Mouse (Mus musculus): ENCODE measurements around the gene Cdk12. TPM values are rescaled to one million over a fixed set of nuclear protein-coding genes. Genes with fewer than 3 reads are reported as not detected.
A peak's percentile ranks its signal among the peaks of the same experiment; 100 is the strongest.

Cdk12 gene
- total RNA-seq, 2 experiments from 2014 or later = 34.2 to 34.8 TPM

DNA sequence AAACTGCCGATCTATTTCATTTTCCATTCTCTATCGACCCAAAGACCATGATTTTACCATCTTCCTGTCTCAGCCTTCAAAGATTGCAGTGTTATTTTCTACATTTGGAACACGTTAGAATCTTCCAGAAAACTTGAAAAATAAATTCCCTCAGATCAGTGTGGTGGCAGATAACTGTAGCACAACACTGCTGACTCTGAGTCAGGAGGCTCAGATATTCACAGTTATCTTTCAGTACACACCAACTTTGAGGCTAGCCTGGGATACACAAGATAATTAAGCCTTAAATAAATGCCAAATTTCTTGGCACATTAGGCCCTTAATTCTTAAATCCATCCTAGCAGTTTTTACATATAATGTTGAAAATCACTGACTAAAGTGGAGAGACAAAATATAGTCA, 41.6 kb downstream of the Cdk12 start:
- intact Hi-C loops (cut with DNase I) = no loop called here
- DNase-seq (ENCODE audit: low spot score in 2 of 2) = no peak

DNA sequence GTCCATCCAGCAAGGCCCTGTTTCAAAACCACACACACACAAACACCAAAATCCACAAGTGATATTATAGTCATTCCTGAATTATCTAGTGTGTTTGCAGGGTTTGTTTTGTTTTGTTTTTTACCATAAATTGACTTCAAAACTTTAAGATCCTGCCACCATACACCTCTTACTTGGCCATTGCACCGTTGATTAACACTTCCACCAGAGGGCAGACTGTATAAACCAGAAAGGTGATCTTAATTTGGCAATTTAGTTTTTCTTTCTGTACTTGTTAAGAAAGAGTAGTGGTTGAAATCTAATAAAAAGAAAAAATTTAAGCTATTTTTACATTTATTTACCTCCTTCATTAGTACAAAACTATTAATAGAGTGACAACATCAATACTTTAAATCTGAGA, 44.5 kb downstream of the Cdk12 start:
- intact Hi-C loops (cut with DNase I) = loop anchor here (5.0 kb wide), 1 partner anchor 35 kb away; no protein-coding TSS in a partner anchor
- DNase-seq (ENCODE audit: low spot score in 2 of 2) = no peak

DNA sequence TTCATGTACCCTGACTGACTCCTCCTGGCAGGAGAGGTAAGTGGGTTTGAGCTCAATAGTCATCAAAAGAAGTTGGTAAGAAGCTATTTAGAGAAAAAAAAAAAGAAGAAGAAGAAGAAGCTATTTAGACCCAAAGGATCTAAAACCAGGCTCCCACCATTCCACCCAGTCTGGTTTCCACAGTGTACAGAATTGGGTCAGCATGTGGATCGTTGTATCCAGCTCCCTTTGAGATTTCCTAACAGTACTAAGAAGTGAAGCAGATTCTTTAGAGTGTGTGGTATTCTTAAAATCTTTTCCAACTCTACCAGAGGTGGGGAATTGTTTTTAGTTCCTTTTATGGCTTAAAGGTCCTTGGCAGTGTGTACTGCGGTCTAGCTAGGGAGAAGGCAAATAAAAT, 50.9 kb downstream of the Cdk12 start:
- intact Hi-C loops (cut with DNase I) = no loop called here
- DNase-seq (ENCODE audit: low spot score in 2 of 2) = no peak

DNA sequence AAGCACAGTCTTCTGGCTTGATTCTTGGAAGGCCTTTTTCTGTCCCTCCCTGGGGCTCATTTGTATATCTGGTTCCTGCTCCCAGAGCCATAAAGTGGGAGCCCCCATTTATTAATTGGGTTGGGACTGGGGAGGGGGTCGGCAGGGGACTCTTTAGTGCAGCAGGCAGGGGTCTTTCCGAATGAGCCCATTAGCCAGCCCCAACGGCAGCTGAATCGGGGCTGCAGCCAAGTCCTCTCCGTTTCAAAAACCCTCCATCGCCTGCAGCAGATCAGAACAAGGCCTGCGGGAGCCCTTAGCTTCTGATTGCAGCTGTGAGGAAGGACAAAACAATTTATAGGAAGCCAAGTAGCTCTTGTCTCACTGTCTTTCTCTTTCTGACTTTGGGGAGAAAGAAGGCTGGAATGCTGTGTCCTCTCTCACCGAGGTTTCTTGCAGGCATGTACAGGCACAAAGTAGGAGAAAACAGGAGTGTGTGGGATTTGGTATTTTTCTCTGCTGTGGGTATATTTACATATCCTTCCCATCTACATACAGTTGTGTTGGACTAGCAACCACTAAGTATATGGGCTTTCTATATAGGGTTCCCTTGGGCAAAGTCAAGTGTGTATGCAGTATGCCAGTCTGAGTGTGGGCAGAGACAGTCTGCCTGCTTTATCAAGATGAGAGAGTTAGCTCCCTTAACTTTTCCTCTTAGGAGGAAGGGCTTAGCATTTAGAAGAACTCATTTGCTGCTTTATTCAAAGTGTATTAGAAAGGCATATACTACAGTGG, 58.0 kb downstream of the Cdk12 start:
- DNase-seq (ENCODE audit: low spot score in 2 of 2) = peak in 1 of 2 experiments; percentile 35
- intact Hi-C loops (cut with DNase I) = loop anchor here (10.0 kb wide), 1 partner anchor 194 kb away; no protein-coding TSS in a partner anchor

DNA sequence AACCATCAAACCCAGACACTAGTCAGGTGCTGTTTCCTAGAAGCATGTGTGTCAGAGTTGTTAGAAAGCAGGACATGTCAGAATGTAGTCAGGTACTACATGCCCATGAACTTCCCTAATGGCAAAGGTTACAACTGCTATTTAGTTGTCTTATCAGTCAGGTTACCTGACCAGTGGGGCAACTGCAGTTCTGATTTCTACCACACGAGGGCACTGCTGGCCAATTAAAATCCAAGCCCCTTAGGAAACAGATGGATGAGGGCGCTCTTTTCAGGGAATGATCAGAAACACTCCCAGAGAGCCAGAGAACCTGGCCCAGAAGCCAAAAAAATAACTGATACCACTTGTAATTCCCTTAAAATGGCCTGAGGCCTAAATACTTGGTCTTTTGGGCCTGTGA, 62.2 kb downstream of the Cdk12 start:
- intact Hi-C loops (cut with DNase I) = loop anchor here (1.0 to 10.0 kb wide), 4 partner anchors 32 to 190 kb away; no protein-coding TSS in a partner anchor
- DNase-seq (ENCODE audit: low spot score in 2 of 2) = peak; percentile 88 to 90

DNA sequence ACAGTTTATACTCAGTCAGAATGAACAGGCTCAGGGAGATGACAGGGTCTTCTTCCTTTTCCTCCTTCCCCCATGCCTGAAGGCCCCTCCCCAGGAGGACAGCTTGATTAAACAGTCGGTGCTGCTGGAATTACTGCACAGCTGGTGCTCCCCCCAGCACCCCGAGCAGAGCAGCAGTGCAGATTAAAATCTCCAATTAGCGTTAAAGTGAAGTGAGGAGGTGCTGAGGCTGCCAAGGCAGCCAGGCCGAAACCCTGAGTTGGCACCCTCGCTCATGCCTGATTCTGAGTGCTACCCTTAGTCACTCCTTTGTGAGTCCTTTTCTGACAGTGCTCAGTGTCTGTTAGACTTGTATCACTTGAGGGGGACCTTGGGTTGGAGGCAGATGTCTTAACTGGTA, 63.0 kb downstream of the Cdk12 start:
- intact Hi-C loops (cut with DNase I) = loop anchor here (1.0 to 10.0 kb wide), 4 partner anchors 31 to 189 kb away; no protein-coding TSS in a partner anchor
- DNase-seq (ENCODE audit: low spot score in 2 of 2) = no peak

DNA sequence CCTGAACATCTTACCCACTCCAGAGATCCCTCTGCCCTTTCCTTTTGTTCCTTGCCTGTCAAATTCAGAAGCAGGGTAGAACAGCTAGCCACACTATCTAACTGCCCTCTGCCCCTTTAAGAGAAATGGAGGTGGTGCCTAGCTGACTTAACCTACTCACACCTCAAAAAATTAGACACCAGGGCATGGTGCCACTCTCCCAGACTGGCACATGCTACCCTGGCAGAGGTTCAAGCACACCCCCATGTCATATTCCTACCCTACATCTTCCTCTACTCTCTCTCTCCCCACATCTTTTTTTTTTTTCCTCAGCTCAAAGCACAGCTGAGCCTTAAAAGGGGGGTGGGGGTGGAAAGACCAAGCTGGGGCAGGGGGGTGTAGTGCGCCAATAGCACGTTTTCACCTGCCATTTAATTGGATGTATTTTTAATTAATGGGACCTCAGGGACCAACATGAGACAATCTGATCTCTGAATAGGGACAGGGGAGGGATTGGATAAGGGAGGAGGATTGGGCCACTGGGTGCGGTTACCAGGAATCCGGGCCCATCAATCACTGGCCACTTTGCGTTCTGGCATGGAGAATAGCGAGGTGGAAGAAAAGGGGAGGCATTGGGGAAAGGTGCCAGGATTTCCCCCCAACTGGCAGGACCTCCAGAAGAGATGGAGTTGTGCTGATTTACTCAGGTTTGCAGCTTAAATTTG, 64.0 kb downstream of the Cdk12 start:
- DNase-seq (ENCODE audit: low spot score in 2 of 2) = no peak
- intact Hi-C loops (cut with DNase I) = loop anchor here (10.0 kb wide), 1 partner anchor 188 kb away; no protein-coding TSS in a partner anchor

DNA sequence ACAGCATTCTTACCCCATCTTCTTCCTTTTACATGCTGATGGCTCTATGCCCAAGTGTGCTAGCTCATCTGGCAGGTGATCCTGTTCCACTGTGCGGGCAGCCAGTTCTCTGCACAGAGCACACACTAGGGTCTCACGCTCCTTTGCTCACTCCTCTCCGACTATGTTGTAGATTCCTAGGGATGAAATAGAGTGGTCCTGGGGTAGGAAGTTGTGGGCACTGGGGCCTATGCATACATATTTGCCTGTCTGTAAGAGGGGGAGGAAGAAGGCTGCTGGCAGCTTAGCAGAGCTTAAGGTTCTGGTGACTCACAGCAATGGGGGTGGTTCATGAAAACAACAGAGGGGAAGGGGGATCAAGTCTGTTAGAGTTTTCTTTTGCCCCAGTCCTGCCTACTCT, 67.2 kb downstream of the Cdk12 start:
- DNase-seq (ENCODE audit: low spot score in 2 of 2) = peak in 1 of 2 experiments; percentile 59

DNA sequence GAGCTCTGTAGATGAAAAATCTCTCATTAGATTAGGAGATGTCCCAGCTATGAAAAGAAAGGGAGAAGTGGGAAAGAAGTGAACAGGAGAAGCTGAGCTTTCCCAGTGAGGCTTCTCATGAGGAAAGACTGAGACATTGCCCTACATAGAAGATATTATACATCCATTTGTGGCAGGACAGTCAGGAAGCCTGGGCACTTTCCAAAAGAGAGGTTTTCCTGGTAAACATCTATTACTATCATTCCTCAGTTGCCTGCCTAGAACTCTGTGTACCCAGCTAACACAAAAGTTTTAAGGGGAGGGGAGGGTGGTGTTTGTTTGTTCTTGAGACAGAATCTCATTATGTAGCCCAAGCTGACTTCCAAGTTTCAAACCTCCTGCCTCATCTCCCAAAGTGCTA, 67.6 kb downstream of the Cdk12 start:
- DNase-seq (ENCODE audit: low spot score in 2 of 2) = no peak
- intact Hi-C loops (cut with DNase I) = loop anchor here (2.0 kb wide), 1 partner anchor 24 kb away; no protein-coding TSS in a partner anchor

More for the DNA sequence above, 67.2 kb downstream of the Cdk12 start:
- intact Hi-C loops (cut with DNase I) = loop anchor here (2.0 kb wide), 1 partner anchor 25 kb away; no protein-coding TSS in a partner anchor

DNA sequence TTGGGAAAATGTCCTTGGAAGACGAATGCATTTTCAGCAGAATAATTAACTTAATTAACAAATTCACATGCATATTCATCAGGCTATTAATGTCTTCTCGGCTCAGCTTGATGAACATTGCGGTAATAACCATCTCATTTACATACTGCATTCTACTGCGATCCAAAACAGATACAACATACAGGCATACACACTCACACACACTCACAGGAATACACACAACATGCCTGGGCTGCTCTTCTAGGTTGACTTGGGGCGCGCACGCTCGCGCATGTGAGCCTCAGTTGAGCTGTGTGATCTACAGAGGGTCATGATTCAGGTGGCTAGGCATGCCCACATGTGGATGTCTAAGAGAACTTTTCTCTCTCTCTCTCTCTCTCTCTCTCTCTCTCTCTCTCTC, 80.9 kb downstream of the Cdk12 start:
- DNase-seq (ENCODE audit: low spot score in 2 of 2) = no peak
- intact Hi-C loops (cut with DNase I) = no loop called here

DNA sequence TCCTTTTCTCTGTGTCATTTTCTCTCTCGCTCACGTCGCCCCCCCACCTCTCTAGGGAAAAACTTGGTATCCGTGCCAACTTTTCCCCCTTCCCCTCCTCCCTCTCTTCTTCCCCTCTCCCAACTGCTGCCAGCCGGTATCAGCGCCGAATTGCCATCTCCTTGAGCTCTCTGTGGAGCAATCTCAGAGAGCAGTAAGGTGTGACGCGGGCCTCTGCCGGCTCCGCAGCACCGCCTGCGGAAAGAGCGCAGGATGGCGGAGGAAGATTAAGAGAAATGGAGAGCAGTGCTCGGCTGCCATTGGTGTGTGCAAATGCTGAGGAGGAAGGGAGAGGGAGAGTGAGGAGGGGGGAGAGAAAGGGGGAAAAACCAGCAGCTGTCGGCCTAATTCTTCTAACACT, 81.4 kb downstream of the Cdk12 start:
- DNase-seq (ENCODE audit: low spot score in 2 of 2) = peak; percentile 66 to 70

DNA sequence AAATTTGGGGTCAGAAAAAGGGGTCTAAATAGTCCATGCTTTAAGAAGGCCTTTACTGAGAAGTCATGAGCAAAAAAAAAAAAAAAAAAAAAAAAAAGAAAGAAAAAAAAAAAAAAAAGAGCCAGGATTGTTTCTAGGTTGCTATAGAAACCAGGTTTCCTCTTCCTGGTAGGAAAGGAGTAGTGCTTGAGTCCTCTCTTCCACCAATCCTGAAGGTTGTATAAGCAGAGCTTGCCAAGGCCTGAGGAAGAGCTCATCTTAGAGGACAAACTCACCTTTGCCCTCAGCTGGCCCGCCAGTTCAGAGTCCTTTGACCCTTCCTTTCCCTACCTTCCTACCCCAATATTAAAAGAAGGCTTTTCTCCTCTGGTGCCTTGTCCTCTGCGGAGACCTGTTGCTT, 82.5 kb downstream of the Cdk12 start:
- intact Hi-C loops (cut with DNase I) = no loop called here
- no peak for DNase-seq (ENCODE audit: low spot score in 2 of 2)

More for the DNA sequence above, 81.4 kb downstream of the Cdk12 start:
- intact Hi-C loops (cut with DNase I) = no loop called here

DNA sequence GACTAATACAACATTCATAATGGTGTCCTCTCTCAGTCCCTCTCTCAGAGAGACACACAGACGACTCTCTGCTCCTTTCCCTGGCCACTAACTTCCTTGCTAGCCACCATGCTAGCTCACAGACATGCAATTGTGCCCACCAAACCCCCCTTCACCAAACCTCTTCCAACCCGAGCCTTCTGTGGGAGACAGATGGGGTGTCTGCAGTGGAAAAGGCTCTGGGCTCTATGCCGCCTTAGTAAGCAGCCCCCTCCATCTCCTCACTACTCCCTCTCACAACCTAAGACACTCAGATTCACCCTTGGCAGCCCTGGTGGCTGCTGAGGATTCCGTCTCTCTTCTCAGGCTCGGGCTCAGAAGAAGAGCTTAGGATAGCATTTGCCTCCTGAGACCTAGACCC, 84.7 kb downstream of the Cdk12 start:
- DNase-seq (ENCODE audit: low spot score in 2 of 2) = no peak
- intact Hi-C loops (cut with DNase I) = no loop called here

DNA sequence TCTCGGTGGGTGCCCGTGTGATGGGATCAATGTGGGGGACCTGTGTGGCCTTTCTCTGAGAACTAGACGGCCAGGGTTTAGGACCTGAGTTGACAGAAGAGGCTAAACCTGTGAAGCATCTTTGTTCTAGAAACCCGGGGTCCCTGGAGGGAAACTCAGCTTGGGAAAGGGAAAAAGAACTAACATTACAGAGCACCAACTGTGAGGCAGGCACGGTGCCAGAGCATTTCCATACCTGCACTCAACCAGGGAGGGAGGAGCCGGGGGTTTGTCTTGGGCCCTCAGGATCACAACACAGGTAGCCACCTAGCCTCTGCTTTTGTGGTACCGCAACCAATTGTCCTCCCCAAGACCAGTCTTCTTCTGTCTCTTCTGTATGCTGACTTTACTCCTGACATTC, 85.1 kb downstream of the Cdk12 start:
- DNase-seq (ENCODE audit: low spot score in 2 of 2) = no peak
- intact Hi-C loops (cut with DNase I) = no loop called here

DNA sequence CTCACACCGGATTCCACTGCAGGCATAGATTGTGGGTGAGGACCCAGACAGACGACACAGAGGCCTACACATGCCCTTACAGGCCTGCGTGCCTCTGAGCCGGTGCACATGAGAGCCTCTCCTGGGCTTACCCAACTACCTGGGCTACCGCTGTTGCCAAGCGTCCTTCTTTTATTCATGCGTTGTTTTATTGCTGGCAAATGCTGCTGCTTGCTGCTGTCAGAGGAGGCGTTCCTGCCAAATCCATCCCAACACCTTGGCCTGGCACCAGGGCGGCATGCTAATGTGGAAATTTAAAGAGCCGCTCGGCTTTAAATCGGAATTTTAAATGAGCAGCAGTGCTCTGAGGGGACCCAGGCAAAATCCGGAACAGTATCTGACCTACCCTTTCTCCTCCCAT, 87.0 kb downstream of the Cdk12 start:
- DNase-seq (ENCODE audit: low spot score in 2 of 2) = peak in 1 of 2 experiments; percentile 64
- intact Hi-C loops (cut with DNase I) = no loop called here

DNA sequence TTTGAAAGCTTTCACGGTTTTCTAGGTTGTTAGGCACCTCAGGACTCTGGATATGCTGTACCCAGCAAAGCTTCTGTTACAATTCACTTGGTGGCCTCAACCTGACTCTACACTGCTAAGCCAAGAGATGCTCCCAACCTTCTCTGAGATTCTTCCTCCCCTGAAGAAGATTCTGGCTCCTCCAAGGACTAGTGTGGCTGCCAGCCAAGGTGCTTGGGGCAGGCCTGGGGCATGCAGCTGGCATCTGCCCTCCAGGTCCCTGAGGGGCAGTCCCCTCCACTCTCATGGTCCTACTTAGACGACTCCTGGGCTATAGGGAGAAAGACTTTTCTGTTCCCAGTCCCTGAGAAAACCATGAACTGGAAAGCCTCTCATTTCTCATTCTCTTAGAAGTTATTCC, 88.0 kb downstream of the Cdk12 start:
- no peak for DNase-seq (ENCODE audit: low spot score in 2 of 2)
- intact Hi-C loops (cut with DNase I) = no loop called here

DNA sequence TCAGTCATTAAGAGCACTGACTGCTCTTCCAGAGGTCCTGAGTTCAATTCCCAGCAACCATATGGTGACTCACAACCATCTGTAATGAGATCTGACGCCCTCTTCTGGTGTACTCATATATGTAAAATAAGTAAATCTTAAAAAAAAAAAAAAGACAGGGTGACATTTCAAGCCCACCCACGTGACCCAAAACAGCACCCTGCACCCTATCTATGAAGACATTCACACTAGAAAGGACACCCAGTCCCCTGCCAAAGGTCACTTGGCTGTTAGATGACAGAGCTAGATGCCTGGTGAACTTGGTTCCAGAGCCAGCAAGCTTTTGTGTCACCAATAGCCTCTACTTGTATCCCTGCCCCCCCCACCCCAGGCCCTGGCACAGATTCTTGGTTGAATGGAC, 90.2 kb downstream of the Cdk12 start:
- intact Hi-C loops (cut with DNase I) = no loop called here
- DNase-seq (ENCODE audit: low spot score in 2 of 2) = no peak

DNA sequence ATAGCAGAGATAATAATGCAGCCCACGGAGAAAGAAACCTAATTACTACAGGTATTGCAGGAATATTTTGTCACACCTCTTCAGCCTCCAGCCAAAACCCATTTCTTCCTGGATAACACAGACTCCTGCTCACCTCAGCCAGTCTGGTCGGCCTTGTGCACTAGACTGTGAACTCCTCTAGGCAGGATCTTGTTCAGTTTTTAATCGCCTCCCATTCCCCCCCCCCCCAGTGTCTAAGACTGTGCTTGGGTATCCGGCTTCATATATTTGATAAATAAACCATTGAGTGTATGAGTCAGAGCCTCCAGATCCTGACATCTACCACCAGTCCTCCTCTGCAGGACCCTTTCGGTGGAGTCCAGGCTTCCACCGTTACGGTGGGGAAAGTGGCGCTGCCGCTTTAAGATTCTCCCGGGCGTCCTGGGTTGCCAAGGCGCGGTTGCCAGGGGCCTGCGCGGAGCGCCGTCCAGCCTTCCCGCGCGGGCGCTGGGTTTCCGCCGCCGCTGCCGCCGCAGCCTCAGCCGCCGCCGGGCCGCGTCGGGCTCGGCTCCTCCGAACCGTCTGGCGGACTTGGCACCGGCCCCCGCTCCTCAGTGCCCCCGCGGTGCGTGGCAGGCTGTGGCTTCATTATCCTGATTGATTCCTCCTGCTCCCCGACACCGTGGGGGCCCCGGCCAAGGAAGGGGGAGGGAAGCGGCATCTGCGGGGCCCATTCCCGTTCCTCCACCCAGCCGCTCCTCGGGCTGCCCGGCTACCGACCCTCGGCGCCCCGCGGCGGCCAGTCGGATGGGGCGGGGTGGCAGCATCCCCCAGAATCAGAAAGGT, 91.5 kb downstream of the Cdk12 start:
- DNase-seq (ENCODE audit: low spot score in 2 of 2) = peak; percentile 65 to 83
- intact Hi-C loops (cut with DNase I) = loop anchor here (2.0 kb wide), 1 partner anchor 24 kb away; no protein-coding TSS in a partner anchor

DNA sequence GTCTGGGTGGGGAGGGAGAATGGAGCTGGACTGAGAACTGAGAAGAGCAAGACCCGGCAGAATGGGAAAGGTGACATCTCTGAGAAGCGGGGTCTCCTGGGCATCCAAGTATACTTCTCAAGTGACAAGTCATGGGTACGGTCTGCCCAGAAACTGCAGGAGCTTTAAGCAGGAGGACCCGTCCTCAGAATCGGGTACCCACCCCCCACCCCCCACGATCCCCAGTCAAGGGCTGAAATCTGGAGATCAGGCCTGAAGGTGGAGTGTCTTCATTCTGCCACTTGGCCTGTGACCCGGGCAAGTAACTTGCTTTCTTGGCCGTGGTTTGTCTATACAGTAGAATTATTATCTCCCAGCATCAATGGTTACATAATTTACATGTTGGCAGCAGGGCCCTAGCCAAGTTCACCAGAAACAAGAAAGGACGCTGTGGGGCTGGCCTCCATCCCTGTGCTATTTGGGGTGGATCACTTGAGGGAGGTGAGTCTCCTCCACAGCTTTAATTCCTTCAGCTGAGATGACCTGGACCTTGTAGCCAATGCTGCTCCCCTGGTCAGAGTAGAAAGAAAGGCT, 92.2 kb downstream of the Cdk12 start:
- DNase-seq (ENCODE audit: low spot score in 2 of 2) = no peak
- intact Hi-C loops (cut with DNase I) = loop anchor here (2.0 kb wide), 1 partner anchor 24 kb away; no protein-coding TSS in a partner anchor

All from left cerebral cortex, postnatal 14 days (tissue).